Mouse (Mus musculus): ENCODE results near the gene Exosc6.

- TF ChIP-seq MAX (IDR thresholded peaks at IDR 0.05) (peak; percentile 85), CTCF (IDR thresholded peaks at IDR 0.05; ENCODE audit: control insufficient read depth, insufficient read depth, insufficient read length) (no peak), MYOD1 (IDR thresholded peaks at IDR 0.05; ENCODE audit: control insufficient read depth, insufficient read length, low read depth) (no peak), USF1 (IDR thresholded peaks at IDR 0.05; ENCODE audit: low read depth) (peak; percentile 100), MYOG (IDR thresholded peaks at IDR 0.05; ENCODE audit: control insufficient read depth, extremely low read depth, insufficient read length) (no peak), FOSL1 (IDR thresholded peaks at IDR 0.05; ENCODE audit: insufficient read depth, low read length, poor library complexity, severe bottlenecking) (no peak)
These were observed 22.5 kb upstream of the Exosc6 start for GRCm38 (mm10) chr8:111033482-111034215.
